26 mouse cellular contexts compared by ENCODE assay signal in genomic region chr13:111812647-111813046, GRCm38 (mm10).
"Had no signal": no experiment of that assay in that cellular context is flagged by ENCODE, and none has a peak within 500 bp of the region (broad histone marks: within the 10 kb centered on the region; RNA-seq: fewer than 3 reads in every experiment).

No protein-coding gene starts in this region.

- ATAC-seq: hindbrain, postnatal 0 days; intestine, embryonic 15.5 days; intestine, postnatal 0 days had no signal

- H3K4me1 ChIP-seq: hindbrain, embryonic 13.5 days had no signal

- H3K4me2 ChIP-seq: heart, embryonic 13.5 days; heart, embryonic 15.5 days; hindbrain, embryonic 13.5 days; hindbrain, embryonic 15.5 days; intestine, embryonic 15.5 days; limb, embryonic 12.5 days; liver, embryonic 11.5 days; liver, embryonic 13.5 days; liver, embryonic 15.5 days had no signal

- H3K4me3 ChIP-seq: heart, adult 2 months; heart, embryonic 10.5 days; heart, embryonic 13.5 days; heart, embryonic 15.5 days; hindbrain, embryonic 13.5 days; hindbrain, embryonic 15.5 days; intestine, embryonic 15.5 days; layer of hippocampus, adult 2 months; left cerebral cortex, adult 2 months; limb, embryonic 10.5 days; limb, embryonic 12.5 days; liver, embryonic 13.5 days; liver, embryonic 15.5 days had no signal

- H3K27ac ChIP-seq: heart, adult 2 months; heart, embryonic 10.5 days; heart, embryonic 13.5 days; heart, embryonic 15.5 days; hindbrain, embryonic 13.5 days; hindbrain, embryonic 15.5 days; hindbrain, postnatal 0 days; intestine, embryonic 15.5 days; layer of hippocampus, adult 2 months; left cerebral cortex, adult 2 months; limb, embryonic 10.5 days; limb, embryonic 12.5 days; liver, embryonic 13.5 days; liver, embryonic 15.5 days had no signal

- H3K9me3 ChIP-seq: heart, embryonic 10.5 days; heart, embryonic 15.5 days; hindbrain, embryonic 13.5 days; hindbrain, embryonic 15.5 days; intestine, embryonic 15.5 days; limb, embryonic 10.5 days; liver, embryonic 15.5 days had no signal

- DNase-seq: gastrocnemius, postnatal 14 days; gastrocnemius, postnatal 36 days; heart, adult 2 months; heart, postnatal 14 days; heart, postnatal 36 days; kidney, adult 18-20 months; kidney, adult 8-10 months; kidney, postnatal 10 days; kidney, postnatal 25 days; kidney, postnatal 4 days; liver; liver, embryonic 13.5 days had no signal

- H3K27me3 ChIP-seq: heart, embryonic 13.5 days; heart, embryonic 15.5 days; hindbrain, embryonic 15.5 days; intestine, embryonic 15.5 days had no signal

- H3K9ac ChIP-seq: heart, embryonic 13.5 days; heart, embryonic 15.5 days; hindbrain, embryonic 13.5 days; hindbrain, embryonic 15.5 days; intestine, embryonic 15.5 days; limb, embryonic 12.5 days; liver, embryonic 13.5 days; liver, embryonic 15.5 days had no signal

- H3K36me3 ChIP-seq: heart, embryonic 10.5 days; heart, embryonic 13.5 days; heart, embryonic 15.5 days; hindbrain, embryonic 13.5 days; hindbrain, embryonic 15.5 days; intestine, embryonic 15.5 days; limb, embryonic 10.5 days; limb, embryonic 12.5 days; liver, embryonic 13.5 days; liver, embryonic 15.5 days had no signal
